Mouse (Mus musculus) embryonic facial prominence, embryonic 11.5 days (tissue): ENCODE results near the gene Cped1. TPM values are rescaled to one million over a fixed set of nuclear protein-coding genes. Genes with fewer than 3 reads are reported as not detected.

Experiments
- ATAC-seq: fragments of 200-750 bp; cut with Nextera tagmentation; replicated peaks from 2 replicates; pipeline ENCODE4 v1.8.0; 2017; ENCODE audit warnings: low read depth; ENCODE audit not compliant: insufficient number of reproducible peaks, low FRiP score, low TSS enrichment
- DNase-seq: peaks from one replicate; pipeline ENCODE4 v3.0.0-alpha.2; 2015; ENCODE audit warnings: low spot score
- H3K27ac ChIP-seq: fragments of 300-500 bp; sonication (generic); replicated peaks from 2 replicates; pipeline ENCODE4 v1.5.1; 2014; ENCODE audit warnings: mild to moderate bottlenecking, low read depth, low read length, control low read depth
- H3K27me3 ChIP-seq: fragments of 300-500 bp; sonication (generic); 2 replicates; pipeline ENCODE4 v1.6.1; 2014; ENCODE audit warnings: mild to moderate bottlenecking, low read length, moderate library complexity, mixed read lengths; ENCODE audit not compliant: control insufficient read depth, insufficient read depth
- H3K36me3 ChIP-seq: fragments of 300-500 bp; sonication (generic); replicated peaks from 2 replicates; pipeline ENCODE4 v1.6.1; 2014; ENCODE audit warnings: low read depth, mild to moderate bottlenecking, low read length, moderate library complexity, mixed read lengths; ENCODE audit not compliant: control insufficient read depth, insufficient read depth
- H3K4me1 ChIP-seq: fragments of 300-500 bp; sonication (generic); 2 replicates; pipeline ENCODE4 v1.6.1; 2014; ENCODE audit warnings: low read length, mixed read lengths; ENCODE audit not compliant: control insufficient read depth, insufficient read depth
- H3K4me2 ChIP-seq: fragments of 300-500 bp; sonication (generic); 2 replicates; pipeline ENCODE4 v1.6.1; 2014; ENCODE audit warnings: low read depth, mild to moderate bottlenecking, control low read depth, low read length, moderate library complexity
- H3K4me3 ChIP-seq: fragments of 300-500 bp; sonication (generic); 2 replicates; pipeline ENCODE4 v1.5.1; 2014; ENCODE audit warnings: low read depth, low read length, control low read depth
- H3K9ac ChIP-seq: fragments of 300-500 bp; sonication (generic); replicated peaks from 2 replicates; pipeline ENCODE4 v1.6.1; 2014; ENCODE audit warnings: mild to moderate bottlenecking, control low read depth, low read length
- H3K9me3 ChIP-seq: fragments of 300-500 bp; sonication (generic); replicated peaks from 2 replicates; pipeline ENCODE4 v1.6.1; 2016; ENCODE audit warnings: mild to moderate bottlenecking, low read length, inconsistent platforms, mixed read lengths; ENCODE audit not compliant: control insufficient read depth
- WGBS: fragments of 180-500 bp; shearing (Covaris S2); extraction: QIAGEN DNeasy Blood & Tissue Kit; methylation state at CpG from one replicate; pipeline ENCODE4 v1.1.7; 2014; 5-methylcytosine and 5-hydroxymethylcytosine counted together
- polyA plus RNA-seq: library from polyadenylated mRNA; unstranded; fragments of >200 nt; fragmentation: Nextera tagmentation; extraction: Ambion mirVana; gene quantifications from 2 replicates; pipeline ENCODE4 v1.2.1, GENCODE M21; 2014

Gene Cped1
- polyA plus RNA-seq, 1 experiment from 2014 or later, result 40.2 TPM

GRCm38 (mm10) chr6:22168388-22168787, 182.7 kb downstream of the Cped1 start:
- Histone ChIP-seq H3K9ac (no peak overlapping the region), H3K36me3 (no peaks in the 10 kb centered on the region), H3K27me3 (no peaks in the 10 kb centered on the region), H3K27ac (no peak overlapping the region), H3K4me1 (no peaks in the 10 kb centered on the region), H3K9me3 (no peaks in the 10 kb centered on the region), H3K4me3 (no peak overlapping the region), H3K4me2 (no peak overlapping the region)
- no peak for ATAC-seq
- WGBS, result 54% methylated on average over 2 of the region's 2 CpGs
- no peak for DNase-seq

- no peaks in the 10 kb centered on the region for H3K36me3 ChIP-seq
- no peak overlapping the region for H3K4me3 ChIP-seq
- H3K9ac ChIP-seq, result no peak overlapping the region
- H3K4me1 ChIP-seq, result no peaks in the 10 kb centered on the region
- WGBS, result 84% methylated on average over 8 of the region's 8 CpGs
- no peak for ATAC-seq
- no peaks in the 10 kb centered on the region for H3K9me3 ChIP-seq
- no peak for DNase-seq
- H3K27me3 ChIP-seq, result no peaks in the 10 kb centered on the region
- no peak overlapping the region for H3K27ac ChIP-seq
- H3K4me2 ChIP-seq, result no peak overlapping the region
Measured at GRCm38 (mm10) chr6:22178721-22179295, 193.1 kb downstream of the Cped1 start.

GRCm38 (mm10) chr6:22180316-22180715, 194.6 kb downstream of the Cped1 start:
- no peaks in the 10 kb centered on the region for H3K4me1 ChIP-seq
- H3K4me2 ChIP-seq, result no peak overlapping the region
- DNase-seq, result no peak
- no peak overlapping the region for H3K9ac ChIP-seq
- H3K9me3 ChIP-seq, result no peaks in the 10 kb centered on the region
- no peaks in the 10 kb centered on the region for H3K36me3 ChIP-seq
- no peak overlapping the region for H3K27ac ChIP-seq
- H3K27me3 ChIP-seq, result no peaks in the 10 kb centered on the region
- ATAC-seq, result no peak
- no peak overlapping the region for H3K4me3 ChIP-seq
- 83% methylated on average over 10 of the region's 10 CpGs for WGBS

- Histone ChIP-seq H3K4me2 (no peak overlapping the region), H3K27me3 (no peaks in the 10 kb centered on the region), H3K36me3 (no peaks in the 10 kb centered on the region), H3K4me1 (no peaks in the 10 kb centered on the region), H3K4me3 (no peak overlapping the region), H3K9ac (no peak overlapping the region), H3K27ac (no peak overlapping the region), H3K9me3 (no peaks in the 10 kb centered on the region)
- 90% methylated on average over 8 of the region's 8 CpGs for WGBS
- ATAC-seq (no peak), DNase-seq (no peak)
Measured at GRCm38 (mm10) chr6:22186967-22187366, 201.3 kb downstream of the Cped1 start.

- no peak for ATAC-seq
- 82% methylated on average over 24 of the region's 24 CpGs for WGBS
- no peaks in the 10 kb centered on the region for H3K36me3 ChIP-seq
- no peaks in the 10 kb centered on the region for H3K9me3 ChIP-seq
- H3K9ac ChIP-seq, result no peak overlapping the region
- no peak overlapping the region for H3K27ac ChIP-seq
- H3K4me1 ChIP-seq, result no peaks in the 10 kb centered on the region
- no peak overlapping the region for H3K4me3 ChIP-seq
- no peaks in the 10 kb centered on the region for H3K27me3 ChIP-seq
- no peak for DNase-seq
- no peak overlapping the region for H3K4me2 ChIP-seq
Measured at GRCm38 (mm10) chr6:22189346-22190335, 203.9 kb downstream of the Cped1 start.

GRCm38 (mm10) chr6:22198603-22199002, 212.9 kb downstream of the Cped1 start:
- 85% methylated on average over 3 of the region's 3 CpGs for WGBS
- H3K27ac ChIP-seq, result no peak overlapping the region
- no peaks in the 10 kb centered on the region for H3K4me1 ChIP-seq

GRCm38 (mm10) chr6:22199473-22199872, 213.8 kb downstream of the Cped1 start:
- no peaks in the 10 kb centered on the region for H3K36me3 ChIP-seq
- no peak overlapping the region for H3K4me3 ChIP-seq
- H3K9ac ChIP-seq, result no peak overlapping the region
- DNase-seq (no peak), ATAC-seq (no peak)
- H3K27ac ChIP-seq, result no peak overlapping the region
- H3K27me3 ChIP-seq, result no peaks in the 10 kb centered on the region
- 80% methylated on average over 2 of the region's 2 CpGs for WGBS
- no peaks in the 10 kb centered on the region for H3K9me3 ChIP-seq
- no peak overlapping the region for H3K4me2 ChIP-seq
- H3K4me1 ChIP-seq, result no peaks in the 10 kb centered on the region

More at GRCm38 (mm10) chr6:22198603-22199002, 212.9 kb downstream of the Cped1 start:
- Histone ChIP-seq H3K27me3 (no peaks in the 10 kb centered on the region), H3K36me3 (no peaks in the 10 kb centered on the region), H3K4me2 (no peak overlapping the region), H3K9ac (no peak overlapping the region), H3K9me3 (no peaks in the 10 kb centered on the region), H3K4me3 (no peak overlapping the region)
- DNase-seq (no peak), ATAC-seq (no peak)

- H3K27me3 ChIP-seq, result no peaks in the 10 kb centered on the region
- no peaks in the 10 kb centered on the region for H3K4me1 ChIP-seq
- no peak for DNase-seq
- H3K9ac ChIP-seq, result no peak overlapping the region
- no peaks in the 10 kb centered on the region for H3K9me3 ChIP-seq
- H3K4me3 ChIP-seq, result no peak overlapping the region
- H3K4me2 ChIP-seq, result no peak overlapping the region
- ATAC-seq, result no peak
- no peaks in the 10 kb centered on the region for H3K36me3 ChIP-seq
- no peak overlapping the region for H3K27ac ChIP-seq
- WGBS, result 95% methylated on average over 3 of the region's 3 CpGs
Measured at GRCm38 (mm10) chr6:22200133-22200532, 214.4 kb downstream of the Cped1 start.
